Mouse (Mus musculus) cerebellum, adult 9-11 months (tissue): ENCODE results near the gene Rgs3.

ENCODE experiments used
- DNase-seq: peaks from one replicate; pipeline ENCODE4 v3.0.0; 2022

The Rgs3 gene

DNA sequence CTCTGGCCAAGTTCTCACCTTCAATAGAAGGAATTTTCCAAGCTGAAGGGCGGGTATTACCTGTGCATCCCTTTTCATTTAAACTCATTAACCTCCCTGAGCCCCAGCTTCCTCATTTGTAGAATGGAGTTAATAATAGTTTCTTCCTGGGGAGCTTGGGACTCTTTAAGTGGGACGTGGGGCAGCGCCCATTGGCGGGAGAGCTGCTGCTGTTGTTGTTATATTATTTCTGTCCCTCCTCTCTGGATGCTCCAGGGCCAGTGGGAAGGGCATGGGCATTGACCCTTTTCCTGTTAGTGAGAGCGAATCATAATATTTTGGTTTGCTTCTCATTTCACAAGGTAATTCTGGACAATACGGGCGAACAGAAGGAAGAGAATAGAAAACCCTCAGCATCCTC is 47.3 kb downstream of the Rgs3 start:
- no peak for DNase-seq

DNA sequence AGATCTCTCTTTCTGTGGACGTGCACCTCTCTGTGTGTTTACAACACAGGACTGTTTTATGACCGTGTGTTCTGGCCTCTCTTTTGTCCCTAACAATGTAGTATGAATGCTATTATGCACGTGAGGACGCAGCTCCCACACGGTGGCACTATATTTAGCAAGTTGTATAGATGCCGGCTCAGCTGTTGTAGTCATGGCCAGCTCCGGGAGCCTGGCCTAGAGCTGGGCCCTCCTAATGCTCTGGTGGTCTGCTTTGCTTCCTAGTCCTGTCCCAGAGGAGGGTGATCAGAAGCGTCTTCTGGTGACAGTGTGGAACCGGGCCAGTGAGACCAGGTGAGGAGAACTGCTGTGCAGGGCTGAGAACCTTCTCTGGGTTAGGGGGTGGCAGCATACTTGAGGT is 47.7 kb downstream of the Rgs3 start:
- peak; percentile 43 for DNase-seq

DNA sequence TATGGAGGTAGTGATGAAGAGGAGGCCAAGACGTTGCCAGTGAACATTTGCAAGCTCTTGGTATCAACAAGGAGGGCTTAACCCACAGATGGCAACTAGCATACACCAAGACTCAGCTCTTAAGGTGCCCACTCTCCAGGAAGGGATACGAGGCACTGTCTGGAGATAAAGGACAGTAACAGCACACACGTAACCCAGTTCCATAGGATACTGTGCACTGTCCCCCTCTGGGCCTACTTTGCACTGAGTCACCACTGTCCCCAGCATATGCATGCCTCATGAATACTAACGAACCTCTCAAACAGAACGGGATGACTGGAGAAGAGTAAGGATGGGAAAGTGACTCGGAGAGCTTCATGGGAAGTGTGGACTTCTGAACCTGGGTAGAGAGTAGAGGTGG is 48.2 kb downstream of the Rgs3 start:
- DNase-seq = no peak

DNA sequence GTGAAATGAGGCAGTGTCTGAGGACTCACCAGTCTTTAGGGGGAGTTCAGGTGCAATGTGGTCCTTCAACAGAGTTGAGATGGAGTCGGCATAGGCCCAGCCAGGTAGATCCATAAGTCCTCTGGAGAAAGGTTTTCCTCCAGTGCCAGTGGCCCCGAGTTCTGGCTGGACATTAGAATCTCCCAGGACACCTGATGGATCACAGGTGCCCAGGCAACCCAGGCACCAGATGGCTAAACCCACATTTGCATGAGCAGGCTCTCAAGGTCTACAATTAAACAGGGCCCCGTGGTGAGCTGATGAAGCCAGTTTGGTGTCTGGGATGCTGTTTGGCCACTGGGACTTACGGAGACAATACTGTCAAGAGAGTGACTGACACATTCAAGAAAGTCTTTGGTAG is 49.7 kb downstream of the Rgs3 start:
- peak; percentile 62 for DNase-seq

DNA sequence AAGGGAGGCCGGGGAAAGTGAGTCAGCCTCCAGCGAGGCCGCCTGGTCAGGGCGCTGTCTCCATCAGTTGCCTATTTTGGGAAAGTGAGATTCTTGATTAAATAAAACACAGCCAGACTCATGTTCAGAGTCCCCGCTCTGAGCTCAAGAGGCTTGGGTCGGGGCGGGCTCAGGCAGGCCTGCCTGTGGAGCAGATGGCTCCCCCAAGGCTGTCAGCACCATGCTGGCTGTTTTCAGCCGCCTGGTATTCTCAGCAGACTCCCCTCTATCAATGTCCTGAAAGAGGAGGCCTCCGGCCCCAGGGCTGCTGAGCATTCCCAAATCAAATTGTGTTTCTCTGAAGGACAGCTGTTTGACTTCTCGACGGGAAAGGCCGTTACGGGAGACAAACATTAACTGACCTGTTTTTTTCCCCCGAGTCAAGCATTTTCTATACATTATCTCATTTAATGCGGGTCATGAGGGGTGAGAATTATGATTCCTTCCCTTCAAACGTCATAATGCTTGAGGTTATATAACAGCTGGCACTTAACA is 50.6 kb downstream of the Rgs3 start:
- DNase-seq = peak; percentile 65

DNA sequence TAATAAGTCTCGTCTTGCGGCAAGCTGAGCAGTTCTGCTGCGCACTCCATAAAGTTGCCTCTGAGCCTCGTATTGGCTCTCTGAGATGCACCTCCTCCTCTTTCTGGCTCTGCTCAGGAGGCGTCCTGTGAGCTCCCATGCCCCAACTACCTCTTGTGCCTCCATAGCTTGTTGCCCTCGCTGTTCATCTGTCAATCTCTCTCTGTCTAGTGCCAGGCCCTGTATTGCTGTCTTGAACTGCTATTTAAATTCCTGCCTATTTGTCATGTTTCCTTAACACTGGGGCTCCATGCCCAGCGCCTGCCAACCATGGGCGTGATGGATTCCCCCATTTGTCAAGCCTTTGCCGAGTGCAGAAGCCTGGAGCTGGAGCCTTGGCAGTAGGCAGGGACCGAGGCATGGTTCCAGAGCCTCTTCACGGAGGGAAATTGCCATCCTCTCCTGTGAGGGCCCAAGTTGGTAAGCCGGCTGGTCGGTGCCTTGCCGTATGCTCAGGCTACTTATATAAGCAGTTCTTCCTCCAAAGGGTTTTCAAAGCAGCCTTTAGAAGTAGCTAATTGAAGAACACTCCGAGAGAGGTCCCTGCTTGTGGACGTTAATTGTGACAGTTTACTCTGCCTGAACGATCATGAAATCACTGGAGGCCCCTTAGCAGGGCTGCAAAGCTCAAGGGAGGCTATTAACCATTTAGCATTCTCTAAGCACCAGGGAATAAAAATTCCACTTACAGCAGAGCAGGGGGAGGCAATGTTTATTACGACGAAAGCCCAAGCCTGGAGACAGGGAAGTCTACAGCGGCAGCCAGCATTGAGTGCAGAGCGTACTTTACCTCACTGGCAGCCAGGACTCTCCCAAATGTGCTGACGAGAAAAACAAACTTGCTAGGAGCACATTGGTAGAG is 53.2 kb downstream of the Rgs3 start:
- peak; percentile 96 for DNase-seq

DNA sequence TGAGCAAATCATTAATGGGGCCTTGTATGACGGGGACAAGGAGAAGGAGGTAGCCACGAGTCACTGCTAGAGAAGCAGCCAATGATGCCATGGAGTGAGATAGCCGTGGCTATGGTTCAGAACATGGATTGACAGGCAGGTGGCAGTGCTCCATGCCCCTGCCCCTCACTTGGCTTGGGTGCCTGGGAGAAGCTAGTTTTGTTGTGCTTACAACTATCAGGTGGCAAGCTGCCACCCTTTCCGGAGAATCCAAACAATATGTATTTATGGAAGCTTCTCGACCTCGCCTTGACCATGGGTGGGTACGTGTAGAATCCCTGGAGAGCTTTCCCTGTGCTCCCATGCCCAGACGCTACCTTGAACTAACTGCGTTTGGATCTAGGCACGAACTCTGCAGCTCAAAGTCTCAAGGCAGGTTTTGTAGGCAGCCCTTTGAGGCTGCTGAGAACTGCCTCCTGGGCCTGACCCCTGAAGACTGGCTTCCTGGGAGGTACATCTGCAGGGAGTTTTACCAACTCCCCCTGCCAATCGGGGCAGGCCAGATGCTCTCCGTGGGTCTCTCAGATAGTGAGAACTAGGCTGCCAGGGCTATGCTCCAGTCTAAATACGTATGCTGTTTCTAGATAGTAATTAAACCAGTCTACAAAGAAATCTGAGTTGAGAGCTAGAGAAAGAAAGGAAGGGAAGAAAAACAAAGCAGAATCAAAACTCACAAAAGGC is 54.2 kb downstream of the Rgs3 start:
- peak; percentile 67 for DNase-seq

DNA sequence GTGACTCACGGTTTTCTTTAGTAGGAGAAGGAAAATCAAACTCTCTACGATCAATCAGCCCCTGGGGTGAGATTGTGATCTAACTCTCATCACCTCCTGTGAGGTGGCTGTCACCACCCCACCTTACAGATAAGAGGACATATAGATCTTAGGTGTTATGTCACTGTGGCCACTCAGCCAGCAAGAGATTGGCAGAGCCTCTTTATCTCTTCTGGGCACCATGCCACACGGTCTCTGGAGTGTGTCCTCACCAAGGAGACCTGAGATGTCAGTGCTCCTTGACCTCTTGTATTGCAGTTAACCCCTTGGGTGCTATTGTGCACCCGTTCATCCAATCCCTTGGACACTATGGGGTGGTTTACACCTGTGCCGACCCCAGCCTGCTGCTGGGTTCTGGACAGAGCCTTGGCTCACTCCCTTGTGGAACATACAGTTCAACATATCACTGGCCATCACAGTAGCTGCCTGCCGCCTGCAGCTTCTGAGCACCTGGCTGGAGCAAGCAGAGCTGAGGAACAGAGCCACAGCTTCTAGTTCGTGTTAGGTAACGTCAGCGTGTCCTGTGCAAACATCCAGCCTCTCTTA is 58.3 kb downstream of the Rgs3 start:
- DNase-seq = peak; percentile 49

DNA sequence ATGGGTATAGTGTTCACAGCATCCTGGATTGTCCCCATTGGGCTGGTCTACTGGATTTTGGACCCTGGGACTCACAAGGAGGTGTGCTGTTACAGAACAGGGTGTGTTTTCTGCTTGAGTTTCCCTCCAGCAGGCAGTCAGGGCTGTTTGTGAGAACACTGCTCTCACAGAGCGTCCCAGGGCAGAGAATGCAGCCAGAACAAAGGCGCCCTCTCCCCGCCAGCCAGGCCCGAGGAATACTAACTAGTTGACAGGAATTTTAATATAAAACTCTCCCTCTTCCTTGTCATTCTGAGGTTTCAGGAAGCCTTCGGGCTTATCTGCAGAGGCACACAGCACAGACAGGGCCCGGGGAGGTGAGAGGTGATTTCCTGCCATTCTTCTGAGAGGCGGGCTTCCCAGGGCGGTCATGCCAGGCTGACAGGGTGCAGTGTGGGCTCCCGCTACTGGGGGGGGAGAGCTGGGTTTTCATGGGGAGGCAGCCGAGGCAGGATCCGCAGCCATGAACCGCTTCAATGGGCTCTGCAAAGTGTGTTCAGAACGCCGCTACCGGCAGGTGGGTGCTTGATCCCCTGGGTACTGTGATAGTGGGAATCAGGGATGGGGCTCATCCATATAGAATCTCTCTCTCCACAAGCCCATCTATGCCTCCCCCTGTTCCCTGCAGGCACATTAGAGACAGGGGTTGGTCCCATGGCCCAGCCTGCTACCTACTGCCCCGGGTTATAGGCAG is 59.8 kb downstream of the Rgs3 start:
- no peak for DNase-seq

DNA sequence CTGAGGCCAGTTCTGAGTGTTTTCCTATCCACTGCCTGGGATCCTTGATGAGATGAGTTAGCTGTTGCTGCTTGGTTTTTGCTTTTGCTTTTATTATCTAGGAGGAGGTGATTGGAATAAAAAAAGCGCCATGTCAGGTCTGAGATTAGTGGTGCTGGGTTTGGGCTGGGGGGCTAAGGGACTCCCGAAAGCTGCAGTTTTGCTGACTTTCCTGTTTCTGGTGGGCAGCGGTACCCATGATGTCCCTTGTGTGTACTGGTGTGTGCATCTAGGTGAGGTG is 60.3 kb downstream of the Rgs3 start:
- no peak for DNase-seq

DNA sequence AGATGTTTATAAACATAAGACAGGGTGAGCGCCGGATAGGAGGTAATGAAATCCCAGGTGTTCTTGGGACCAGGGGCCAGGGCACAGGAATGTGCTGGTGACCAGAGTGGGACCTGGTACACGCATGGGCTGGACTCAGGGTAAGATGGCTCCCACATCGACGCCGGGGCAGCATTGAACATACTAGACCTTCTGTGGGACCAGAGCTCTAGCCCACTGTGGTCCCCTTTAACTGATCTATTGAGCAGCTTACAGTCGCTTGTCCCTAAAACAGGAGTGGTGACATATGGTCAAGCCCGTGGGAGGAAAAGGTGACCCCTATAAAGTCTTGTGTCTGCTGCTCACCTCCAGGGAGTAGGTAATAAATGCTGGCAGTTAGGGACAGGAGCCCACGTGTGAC is 61.5 kb downstream of the Rgs3 start:
- no peak for DNase-seq

DNA sequence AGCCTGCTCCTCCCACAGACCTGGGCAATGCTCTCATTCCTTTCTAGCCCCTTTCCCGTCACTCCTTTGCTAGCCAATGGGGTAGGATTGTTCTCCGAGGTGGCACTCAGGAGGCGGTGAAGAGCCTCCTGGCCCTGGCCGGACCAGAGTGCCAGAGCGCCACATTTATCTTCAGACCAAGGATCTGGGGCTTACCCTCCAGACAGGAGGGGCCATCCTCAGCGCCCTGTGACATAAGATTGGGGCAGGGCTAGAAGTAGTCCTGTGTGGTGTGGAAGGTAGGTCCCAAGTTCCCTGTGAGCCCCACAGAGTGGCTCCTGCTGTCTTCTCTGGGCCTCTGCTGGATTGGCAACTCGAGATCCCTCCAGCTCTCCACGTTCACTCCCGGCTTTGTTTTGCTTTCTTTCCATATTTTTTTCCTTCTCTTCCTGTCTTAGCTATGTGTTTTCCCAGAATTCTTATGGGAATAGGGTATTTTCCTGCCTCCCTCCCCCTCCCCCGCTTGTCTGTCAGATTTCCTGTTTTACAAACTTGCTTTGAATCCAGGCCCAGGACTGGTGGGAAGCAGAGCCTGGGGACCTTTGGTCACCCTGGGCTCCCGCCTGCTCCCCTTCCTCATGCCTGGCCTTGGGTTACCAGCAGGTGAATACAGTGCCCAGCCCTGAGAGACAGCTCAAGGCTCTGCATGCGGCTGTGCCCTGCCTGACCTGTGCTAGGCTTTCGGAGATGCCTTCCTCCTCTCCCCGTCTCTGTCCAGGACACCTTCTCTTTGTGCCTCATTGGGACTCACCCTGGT is 62.4 kb downstream of the Rgs3 start:
- no peak for DNase-seq

DNA sequence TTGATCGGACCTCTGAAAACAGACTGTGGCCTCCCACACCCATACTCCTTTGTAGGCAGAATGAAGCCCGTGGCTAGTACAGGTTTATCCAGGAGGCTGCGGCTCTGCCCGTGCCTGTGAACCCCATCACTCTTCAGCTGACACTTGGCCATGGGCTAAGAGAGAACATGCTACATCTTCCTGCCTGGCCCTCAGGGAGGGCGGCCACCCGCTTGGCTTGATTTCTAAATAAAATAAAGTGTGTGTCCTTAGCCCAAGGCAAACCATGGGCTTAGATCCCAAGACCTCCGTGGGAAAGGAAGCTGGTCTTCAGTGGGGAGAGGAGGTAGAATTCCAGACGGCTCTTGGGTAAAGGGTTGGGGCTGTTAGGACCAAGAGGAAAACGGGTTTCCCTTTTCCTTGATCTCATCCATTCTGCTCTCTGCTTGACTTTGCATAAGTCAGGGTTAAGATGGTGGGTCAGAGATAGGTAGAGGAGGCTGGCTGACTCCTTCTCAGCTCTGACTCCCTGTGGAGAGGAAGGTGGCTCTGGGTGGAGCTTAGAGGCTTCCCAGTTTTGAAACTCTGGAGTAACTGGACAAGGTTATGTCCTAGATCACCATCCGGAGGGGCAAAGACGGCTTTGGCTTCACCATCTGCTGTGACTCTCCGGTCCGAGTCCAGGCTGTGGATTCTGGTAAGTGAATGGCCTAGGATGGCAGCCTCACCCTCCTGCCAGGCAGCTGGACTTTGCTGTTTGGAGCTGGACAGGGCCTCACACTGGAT is 63.8 kb downstream of the Rgs3 start:
- DNase-seq = no peak

DNA sequence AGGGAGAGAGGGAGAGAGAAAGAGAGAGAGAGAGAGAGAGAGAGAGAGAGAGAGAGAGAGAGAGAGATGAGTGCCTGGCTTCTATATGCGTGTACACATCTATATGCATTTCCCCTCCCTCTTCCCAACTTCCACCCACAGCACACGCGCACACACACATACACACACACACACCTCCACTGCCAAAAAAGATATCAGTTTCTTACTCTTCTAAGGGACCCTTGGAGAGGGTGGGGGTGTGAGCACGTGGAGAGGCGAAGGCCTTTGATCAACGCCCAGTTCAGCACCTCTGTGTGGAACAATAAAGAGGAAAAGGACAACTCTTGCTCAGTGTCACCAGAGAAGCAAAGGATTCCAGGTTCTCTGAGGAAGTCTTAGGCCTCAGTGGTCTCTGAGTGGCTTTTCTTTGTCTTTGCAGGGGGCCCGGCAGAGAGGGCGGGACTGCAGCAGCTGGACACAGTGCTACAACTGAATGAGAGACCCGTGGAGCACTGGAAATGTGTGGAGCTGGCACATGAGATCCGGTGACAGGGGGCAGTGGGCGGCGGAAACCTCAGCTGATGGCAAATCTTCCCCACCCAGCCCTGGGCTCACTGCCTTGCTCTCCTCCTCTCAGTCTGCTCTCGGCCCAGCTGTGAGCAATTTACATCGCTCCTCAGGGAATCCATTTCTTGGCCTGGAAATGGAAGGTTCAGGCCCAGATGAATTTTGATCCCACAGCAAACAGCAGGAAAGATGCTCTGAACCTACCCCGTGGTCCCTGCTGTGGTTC is 65.2 kb downstream of the Rgs3 start:
- no peak for DNase-seq

DNA sequence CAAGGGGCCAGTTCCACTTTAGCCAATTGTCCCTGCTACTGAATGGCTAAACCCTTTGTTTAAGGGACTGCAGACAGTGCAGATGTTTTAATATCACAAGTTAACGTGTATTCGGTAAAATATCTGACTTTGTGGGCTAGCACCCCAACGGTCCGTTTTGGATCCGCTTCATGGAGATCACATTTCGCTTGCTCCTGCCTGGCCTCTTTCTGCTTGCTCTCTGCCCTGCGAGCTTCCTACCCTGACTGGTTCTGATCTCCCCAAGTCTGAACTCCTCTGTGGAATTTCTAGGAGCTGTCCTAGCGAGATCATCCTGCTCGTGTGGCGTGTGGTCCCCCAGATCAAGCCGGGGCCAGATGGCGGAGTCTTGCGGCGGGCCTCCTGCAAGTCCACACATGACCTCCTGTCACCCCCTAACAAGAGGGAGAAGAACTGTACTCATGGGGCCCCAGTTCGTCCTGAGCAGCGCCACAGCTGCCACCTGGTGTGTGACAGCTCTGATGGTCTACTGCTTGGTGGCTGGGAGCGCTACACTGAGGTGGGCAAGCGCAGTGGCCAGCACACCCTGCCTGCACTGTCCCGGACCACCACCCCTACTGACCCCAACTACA is 65.9 kb downstream of the Rgs3 start:
- no peak for DNase-seq

DNA sequence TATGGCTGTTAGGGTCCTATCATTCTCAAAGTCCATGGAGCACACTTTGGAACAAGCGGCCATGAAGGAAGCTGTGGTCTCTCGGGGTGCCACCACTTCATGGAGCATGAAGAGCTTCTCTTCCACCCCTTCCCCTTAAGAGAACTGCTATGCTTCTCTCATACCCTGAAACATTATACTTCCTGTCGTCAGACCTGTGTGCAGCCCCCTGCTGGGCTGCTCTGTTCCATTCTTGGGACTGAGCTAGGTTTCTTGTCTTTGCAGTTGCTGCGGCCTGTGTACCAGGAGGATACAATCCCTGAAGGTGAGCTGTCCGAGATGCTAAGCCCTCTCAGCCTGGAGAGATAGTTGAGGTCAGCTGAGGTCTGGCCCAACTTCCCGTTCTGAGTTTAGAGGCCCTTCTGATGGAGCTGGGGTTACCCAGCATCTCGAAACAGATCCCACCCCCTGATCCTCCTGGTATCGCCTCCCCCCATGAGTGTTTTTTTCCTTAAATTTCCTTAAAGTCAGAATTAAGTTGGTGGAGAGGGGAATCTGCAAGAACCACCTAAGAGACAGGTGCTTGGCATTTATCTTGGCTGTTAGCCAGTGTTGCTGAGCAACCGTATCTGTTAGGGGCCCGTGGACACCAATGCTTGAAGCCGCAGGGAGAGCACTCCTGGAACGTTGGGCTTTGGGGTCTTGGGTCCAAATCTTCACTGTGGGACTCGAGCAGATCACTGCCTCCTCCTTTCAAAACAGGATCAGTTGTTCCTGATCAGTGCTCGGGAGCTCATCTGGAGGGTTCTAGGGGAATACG is 66.8 kb downstream of the Rgs3 start:
- no peak for DNase-seq

DNA sequence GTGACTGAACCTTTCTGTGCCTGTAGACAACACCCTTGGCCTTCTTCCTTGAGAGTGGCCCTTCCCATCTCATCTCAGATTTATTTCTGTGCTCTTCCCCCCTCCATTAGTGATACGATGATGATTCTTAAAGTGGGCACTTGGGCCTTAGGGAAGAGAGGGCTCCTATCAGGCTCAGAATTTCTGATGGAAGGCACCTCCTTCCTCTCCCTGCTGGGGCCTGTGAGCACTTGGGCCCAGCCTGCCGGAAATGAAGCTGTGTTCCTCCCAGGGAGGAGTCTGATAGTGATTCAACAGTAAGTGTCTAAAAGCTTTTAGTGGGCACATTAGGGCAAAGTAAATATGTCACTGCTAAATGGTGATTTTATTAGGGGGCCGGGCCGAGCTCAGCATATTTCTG is 67.7 kb downstream of the Rgs3 start:
- DNase-seq = no peak

DNA sequence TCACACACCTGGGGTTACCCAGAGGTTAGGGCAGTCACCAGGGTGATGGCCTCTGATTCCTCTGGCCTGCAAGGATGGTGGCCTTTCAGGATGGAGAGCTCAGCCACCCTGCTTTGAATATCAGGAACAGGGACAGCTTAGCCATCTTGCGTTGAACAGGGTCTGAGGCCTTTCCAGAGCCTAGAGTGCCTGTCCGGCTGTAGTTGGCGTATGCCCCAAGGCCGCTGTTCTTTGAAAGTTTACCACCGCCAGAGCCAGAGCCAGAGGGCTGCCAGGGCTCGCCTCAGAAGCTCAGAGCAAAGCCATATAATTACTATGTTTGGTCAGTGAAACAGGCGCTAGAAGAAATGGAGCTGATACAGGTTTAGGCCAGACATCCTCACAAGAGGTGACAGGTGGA is 68.9 kb downstream of the Rgs3 start:
- no peak for DNase-seq

DNA sequence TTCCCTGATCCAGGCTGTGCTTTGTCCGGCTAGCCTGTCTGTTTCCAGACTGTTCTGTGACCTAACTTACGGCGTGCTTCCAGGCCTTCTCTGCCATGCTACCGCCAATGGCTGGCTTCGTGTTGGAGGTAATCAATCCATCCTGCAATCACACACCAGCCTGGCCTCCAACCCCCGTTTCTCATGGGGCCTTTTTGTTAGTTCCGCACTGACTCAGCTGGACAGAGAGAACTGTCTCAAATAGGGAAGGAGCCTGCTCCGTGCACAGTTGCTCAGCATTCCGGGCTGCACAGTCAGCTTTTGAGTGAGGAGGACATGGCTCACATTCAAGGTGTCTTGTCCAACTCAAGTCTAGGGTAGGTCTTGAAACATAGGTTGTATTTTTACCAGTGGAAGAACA is 69.8 kb downstream of the Rgs3 start:
- no peak for DNase-seq

DNA sequence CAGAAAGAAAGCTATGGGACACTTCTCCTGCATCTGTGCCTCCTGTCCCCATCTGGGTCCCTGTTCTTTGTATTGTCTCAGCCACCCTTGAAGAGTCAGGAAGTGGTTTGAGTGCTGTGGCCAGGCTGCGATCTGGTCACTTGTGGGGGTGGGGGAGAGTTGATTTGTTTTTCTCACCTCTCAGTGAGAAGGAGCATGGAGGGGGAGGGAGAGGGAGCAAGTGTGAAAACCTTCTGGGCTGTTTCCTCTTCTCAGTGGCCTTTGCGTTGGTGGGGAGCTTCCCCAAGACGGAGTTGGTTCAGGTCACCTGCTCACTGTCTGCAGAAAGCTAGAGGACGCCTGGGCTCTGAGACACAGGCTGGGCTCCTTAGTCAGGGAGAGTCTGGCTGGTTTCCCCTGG is 70.3 kb downstream of the Rgs3 start:
- no peak for DNase-seq
